Mouse (Mus musculus) kidney, postnatal 4 days (tissue): ENCODE data around the gene Gm21719.
"Not testable (repeated sequence)": the region's sequence is repeated elsewhere in the genome, so short reads cannot be mapped to it uniquely, and the experiment has no call there.

Source experiments
- DNase-seq, 2 experiments: peaks; one replicate each; pipeline ENCODE4 v3.0.0; 2021; ENCODE audit warnings: mixed read lengths in 2 of 2

The Gm21719 gene

GRCm38 (mm10) chrY:6682772-6683171 is at the start of gene Gm21719:
Gene Gm21719, minus strand, starts transcription at chrY:6682872.
- DNase-seq: not testable (repeated sequence)
